Mouse (Mus musculus): Measurements from ENCODE around the gene Mrpl58. TPM values are rescaled to one million over a fixed set of nuclear protein-coding genes. Genes with fewer than 3 reads are reported as not detected.

Gene Mrpl58
- 173 and 184 TPM in 2 replicates for polyA plus RNA-seq (2015; fragmentation: Nextera tagmentation; extraction: Ambion mirVana)

DNA sequence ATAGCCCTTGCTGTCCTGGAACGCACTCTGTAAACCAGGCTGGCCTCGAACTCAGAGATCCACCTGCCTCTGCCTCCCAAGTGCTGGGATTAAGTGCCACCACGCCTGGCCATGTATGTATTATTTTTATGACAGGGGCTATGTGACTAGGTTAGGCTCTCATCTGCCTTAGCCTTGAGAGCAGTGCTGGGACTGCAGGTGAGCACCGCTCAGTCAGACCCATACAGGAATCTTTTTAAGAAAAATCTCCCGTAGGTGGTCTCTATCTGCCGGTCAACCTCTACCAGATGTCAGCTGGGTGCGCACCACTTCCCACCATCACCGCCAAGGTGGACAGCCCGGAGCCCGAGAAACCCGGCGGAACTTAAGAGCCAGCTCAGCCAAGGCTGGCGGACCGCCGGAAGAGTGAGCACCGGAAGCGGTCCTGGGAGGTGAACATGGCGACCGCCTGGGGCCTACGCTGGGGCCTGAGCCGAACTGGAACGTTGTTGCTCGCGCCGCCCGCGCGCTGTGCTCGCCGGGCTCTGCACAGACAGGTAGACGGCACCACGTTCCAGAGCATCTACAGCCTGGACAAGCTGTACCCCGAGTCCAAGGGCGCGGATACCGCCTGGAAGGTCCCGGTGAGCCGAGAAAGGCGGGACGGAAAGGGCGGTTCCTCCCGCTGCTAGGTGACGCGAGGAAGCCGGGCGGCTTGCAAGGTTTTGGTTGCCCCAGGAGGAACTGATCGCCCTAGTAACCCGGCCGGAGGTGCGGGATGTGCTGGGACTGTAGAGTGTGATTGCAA lies at the start of gene Mrpl58:
Mrpl58 (plus strand) TSS at position 415 of the 787 bp plus-strand sequence.
- ATAC-seq (ENCODE audit: extremely low read depth, insufficient number of reproducible peaks, low FRiP score, low TSS enrichment), result peak; percentile 56; the same call in 1 of the 2 replicates
- Histone ChIP-seq H3K27ac (replicated peaks) (peak within 1 kb of the TSS; percentile 74), H3K9me3 (no peaks in the 10 kb centered on the region), H3K9ac (peak within 1 kb of the TSS; percentile 87), H3K27me3 (replicated peaks) (0 out of 2 replicates have a peak, but pooled peaks cover 9% of the 10 kb centered on the region), H3K4me1 (peaks cover 20% of the 10 kb centered on the region), H3K4me3 (peak within 1 kb of the TSS; percentile 65), H3K36me3 (peaks cover 28% of the 10 kb centered on the region), H3K4me2 (peak within 1 kb of the TSS; percentile 92)
- WGBS, result 2% methylated on average over 50 of the region's 50 CpGs

DNA sequence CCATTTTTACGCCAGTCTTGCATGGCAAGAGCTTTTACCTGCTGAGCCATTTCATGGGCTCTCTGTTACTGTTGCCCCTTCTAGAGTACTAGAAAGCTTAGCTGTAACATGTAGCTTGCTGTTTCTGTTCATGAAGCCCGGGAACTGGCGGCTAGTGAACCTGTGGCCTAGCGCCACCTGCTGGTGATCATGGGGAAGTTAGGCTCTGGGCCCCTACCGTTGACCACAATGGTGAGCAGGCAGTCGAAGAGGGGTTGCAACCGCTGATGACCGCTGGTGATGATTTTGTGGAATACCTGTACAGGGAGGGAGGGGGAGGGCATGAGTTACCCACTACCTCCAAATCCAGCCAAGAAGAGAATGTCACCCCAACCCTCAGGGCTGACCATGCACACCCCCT lies 49.4 kb upstream of the Mrpl58 start:
- ATAC-seq (ENCODE audit: extremely low read depth, insufficient number of reproducible peaks, low FRiP score, low TSS enrichment), result no peak
- H3K27me3 ChIP-seq (replicated peaks), result peaks cover 72% of the 10 kb centered on the region
- no peak overlapping the region for H3K4me3 ChIP-seq
- whole genome bisulfite sequencing, result 7% methylated on average over 8 of the region's 8 CpGs
- peaks cover 7% of the 10 kb centered on the region for H3K4me1 ChIP-seq
- H3K27ac ChIP-seq (replicated peaks), result no peak overlapping the region
- H3K36me3 ChIP-seq, result no peaks in the 10 kb centered on the region
- H3K9ac ChIP-seq, result no peak overlapping the region
- no peak overlapping the region for H3K4me2 ChIP-seq
- H3K9me3 ChIP-seq, result no peaks in the 10 kb centered on the region

DNA sequence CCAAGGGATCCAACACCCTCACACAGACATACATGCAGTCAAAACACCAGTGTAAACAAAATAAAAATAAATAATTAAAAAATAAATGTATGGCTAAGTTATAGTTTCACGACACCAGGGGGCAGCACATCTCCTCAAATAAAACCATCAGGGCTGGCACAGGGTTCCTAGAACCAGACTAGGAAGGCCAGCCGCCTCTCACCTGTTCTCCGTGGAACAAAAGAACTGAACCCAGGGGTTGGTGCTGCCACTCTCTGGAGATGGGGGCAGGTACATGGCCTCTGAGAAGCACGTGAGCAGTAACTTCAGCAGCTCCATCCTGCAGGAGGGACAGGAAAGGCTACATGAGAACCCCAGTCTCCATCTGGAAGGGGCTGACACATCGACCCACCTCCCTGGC lies 45.1 kb upstream of the Mrpl58 start:
- Histone ChIP-seq H3K4me2 (no peak overlapping the region), H3K4me1 (peaks cover 12% of the 10 kb centered on the region), H3K36me3 (no peaks in the 10 kb centered on the region), H3K4me3 (no peak overlapping the region), H3K27me3 (replicated peaks) (peaks cover 37% of the 10 kb centered on the region), H3K27ac (replicated peaks) (no peak overlapping the region), H3K9ac (no peak overlapping the region), H3K9me3 (no peaks in the 10 kb centered on the region)
- no peak for ATAC-seq (ENCODE audit: extremely low read depth, insufficient number of reproducible peaks, low FRiP score, low TSS enrichment)
- 15% methylated on average over 5 of the region's 5 CpGs for WGBS

DNA sequence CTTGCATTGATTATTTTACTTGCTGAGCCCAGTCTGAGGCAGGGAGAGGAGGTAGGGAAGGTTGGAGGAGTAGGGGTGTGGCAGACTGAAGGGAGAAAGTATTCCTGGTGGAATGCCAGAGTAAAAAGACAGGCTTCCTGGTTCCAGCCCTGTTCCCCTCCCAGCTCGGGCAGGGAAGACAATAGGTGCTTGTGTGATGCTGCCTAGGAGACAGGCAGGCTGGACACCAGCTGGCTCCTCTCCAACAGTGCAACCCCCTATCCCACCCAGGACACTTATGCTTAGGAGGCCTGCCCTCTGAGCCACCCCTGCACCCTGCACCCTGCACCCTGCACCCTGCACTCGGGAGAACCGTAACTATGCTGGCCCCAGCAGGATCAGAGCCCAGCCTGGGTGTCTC lies 44.3 kb upstream of the Mrpl58 start:
- H3K27me3 ChIP-seq (replicated peaks), result peaks cover 44% of the 10 kb centered on the region
- H3K27ac ChIP-seq (replicated peaks), result peak overlapping the region; percentile 51; the same call in 1 of the 2 replicates
- no peak overlapping the region for H3K4me3 ChIP-seq
- H3K36me3 ChIP-seq, result no peaks in the 10 kb centered on the region
- WGBS, result 38% methylated on average over 3 of the region's 3 CpGs
- H3K9ac ChIP-seq, result no peak overlapping the region
- no peaks in the 10 kb centered on the region for H3K9me3 ChIP-seq
- no peak overlapping the region for H3K4me2 ChIP-seq
- ATAC-seq (ENCODE audit: extremely low read depth, insufficient number of reproducible peaks, low FRiP score, low TSS enrichment), result no peak
- peaks cover 12% of the 10 kb centered on the region for H3K4me1 ChIP-seq

DNA sequence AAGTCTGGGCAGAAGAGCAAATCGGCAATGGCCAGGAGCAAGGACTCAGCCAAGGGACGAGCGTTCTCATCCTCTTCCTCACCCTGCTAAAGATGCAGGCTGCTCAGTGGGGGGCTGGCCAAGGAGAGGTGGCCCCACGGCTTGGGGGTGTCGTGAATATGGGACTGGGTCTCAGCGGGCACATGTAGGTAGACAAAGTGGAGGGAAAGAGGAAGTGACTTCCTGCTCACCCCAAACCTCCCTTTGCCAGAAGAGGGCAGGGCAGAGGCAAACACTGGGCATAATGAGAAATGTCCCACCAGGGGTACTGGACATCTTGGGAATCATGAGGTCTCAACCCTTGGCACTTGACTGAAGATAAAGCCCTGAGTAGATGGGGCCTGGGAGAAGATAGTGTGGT lies 43.8 kb upstream of the Mrpl58 start:
- H3K27ac ChIP-seq (replicated peaks), result peak overlapping the region; percentile 51; the same call in 1 of the 2 replicates
- peaks cover 43% of the 10 kb centered on the region for H3K27me3 ChIP-seq (replicated peaks)
- H3K4me3 ChIP-seq, result no peak overlapping the region
- no peaks in the 10 kb centered on the region for H3K9me3 ChIP-seq
- WGBS, result 63% methylated on average over 6 of the region's 6 CpGs
- H3K4me2 ChIP-seq, result no peak overlapping the region
- H3K36me3 ChIP-seq, result no peaks in the 10 kb centered on the region
- peaks cover 12% of the 10 kb centered on the region for H3K4me1 ChIP-seq
- ATAC-seq (ENCODE audit: extremely low read depth, insufficient number of reproducible peaks, low FRiP score, low TSS enrichment), result no peak
- no peak overlapping the region for H3K9ac ChIP-seq

DNA sequence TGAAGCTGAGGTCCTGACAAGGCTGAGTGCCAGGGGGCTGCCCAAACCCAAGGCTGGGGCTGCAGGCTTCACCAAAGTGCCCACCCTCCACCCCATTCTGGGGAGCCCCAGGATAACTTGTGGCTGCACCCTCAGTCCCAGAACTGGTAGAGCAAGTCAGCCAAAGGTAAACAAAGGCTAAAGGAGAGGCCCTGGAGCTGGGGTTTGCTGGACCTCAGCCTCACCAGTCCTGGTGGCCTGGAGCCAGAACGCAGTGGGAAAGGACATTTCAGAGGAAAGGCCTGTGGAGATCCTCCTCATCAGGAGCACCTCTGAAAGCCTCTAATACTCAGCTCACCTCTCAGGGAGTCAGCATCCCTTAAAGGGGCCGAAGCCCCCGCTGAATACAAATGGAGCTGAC lies 39.4 kb upstream of the Mrpl58 start:
- ATAC-seq (ENCODE audit: extremely low read depth, insufficient number of reproducible peaks, low FRiP score, low TSS enrichment), result no peak
- Histone ChIP-seq H3K27me3 (replicated peaks) (peaks cover 56% of the 10 kb centered on the region), H3K4me2 (no peak overlapping the region), H3K36me3 (no peaks in the 10 kb centered on the region), H3K9ac (no peak overlapping the region), H3K4me3 (no peak overlapping the region), H3K9me3 (no peaks in the 10 kb centered on the region), H3K27ac (replicated peaks) (no peak overlapping the region), H3K4me1 (peaks cover 30% of the 10 kb centered on the region)
- WGBS, result 78% methylated on average over 3 of the region's 3 CpGs

DNA sequence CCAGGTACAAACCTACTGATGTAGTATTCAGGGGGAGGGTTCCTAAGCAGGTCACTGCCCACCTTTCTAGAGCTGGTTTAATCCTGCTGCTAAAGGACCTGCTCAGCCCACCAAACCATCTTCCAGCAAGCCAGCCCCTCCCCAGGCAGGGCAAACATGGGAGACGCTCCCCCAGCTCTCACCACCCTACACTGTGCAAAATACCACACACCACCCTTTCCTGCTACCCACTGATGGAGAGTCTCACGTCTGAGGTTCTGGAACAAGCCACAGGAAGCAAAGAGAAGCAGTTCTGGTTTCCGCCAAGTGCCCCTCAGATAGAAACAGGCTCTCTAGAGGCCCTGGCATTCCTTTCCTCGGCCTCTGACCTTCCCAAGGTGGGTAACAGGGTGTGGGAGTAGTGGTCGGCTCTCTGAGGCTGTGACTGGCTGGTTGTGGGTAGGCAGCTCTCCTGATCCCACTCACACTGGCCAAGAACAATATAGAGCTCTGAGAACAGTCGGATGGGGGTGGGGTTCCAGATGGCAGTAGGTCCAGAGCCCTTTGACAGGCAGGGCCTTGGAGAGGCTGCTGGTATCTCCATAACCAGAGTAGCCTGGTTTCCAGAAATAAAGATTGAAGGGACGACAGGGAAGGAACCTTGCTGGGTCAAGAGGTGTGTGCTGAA lies 37.4 kb upstream of the Mrpl58 start:
- H3K27ac ChIP-seq (replicated peaks), result peak overlapping the region; percentile 28; the same call in 1 of the 2 replicates
- H3K27me3 ChIP-seq (replicated peaks), result peaks cover 76% of the 10 kb centered on the region
- ATAC-seq (ENCODE audit: extremely low read depth, insufficient number of reproducible peaks, low FRiP score, low TSS enrichment), result no peak

DNA sequence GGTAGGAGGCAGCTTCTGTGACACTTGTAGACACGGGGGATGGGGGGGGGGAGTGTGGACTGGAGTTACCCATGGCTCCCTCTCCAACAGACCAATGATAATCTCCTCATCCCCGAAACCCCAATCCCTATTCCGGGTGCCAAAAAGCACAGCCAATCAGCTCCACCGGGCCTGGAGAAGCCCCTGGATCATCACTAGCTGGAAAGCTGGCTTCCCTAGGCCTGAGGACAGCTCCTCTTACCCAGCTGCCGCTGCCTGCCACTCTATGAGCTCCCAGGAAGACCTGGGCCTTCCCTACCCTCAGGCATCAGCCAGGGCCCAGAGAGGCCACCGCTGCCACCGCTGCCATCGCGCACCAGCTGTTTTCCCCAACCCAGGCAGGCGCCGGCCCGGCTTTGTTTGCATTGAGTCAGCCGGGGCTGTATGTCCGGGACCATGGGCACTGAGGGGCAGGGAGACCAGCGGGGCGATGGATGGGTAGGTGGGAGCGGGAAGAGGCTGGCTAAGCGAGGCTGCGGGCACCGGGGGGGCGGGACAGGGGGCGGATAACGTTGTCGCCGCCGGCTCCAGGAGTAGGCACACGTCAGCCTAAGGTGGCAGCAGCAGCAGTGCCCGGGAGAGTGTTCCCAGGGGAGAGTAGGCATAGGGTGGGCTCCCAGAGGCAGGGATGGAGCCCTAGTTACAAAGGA lies 36.7 kb upstream of the Mrpl58 start:
- H3K9ac ChIP-seq, result peak overlapping the region; percentile 83
- peaks cover 82% of the 10 kb centered on the region for H3K27me3 ChIP-seq (replicated peaks)
- no peaks in the 10 kb centered on the region for H3K36me3 ChIP-seq
- no peaks in the 10 kb centered on the region for H3K9me3 ChIP-seq
- peaks cover 25% of the 10 kb centered on the region for H3K4me1 ChIP-seq
- no peak for ATAC-seq (ENCODE audit: extremely low read depth, insufficient number of reproducible peaks, low FRiP score, low TSS enrichment)
- H3K4me3 ChIP-seq, result peak overlapping the region; percentile 63
- 3% methylated on average over 27 of the region's 28 CpGs for WGBS
- H3K4me2 ChIP-seq, result peak overlapping the region; percentile 95
- H3K27ac ChIP-seq (replicated peaks), result 0 out of 2 replicates have a peak overlapping the region, but pooled peaks have one; percentile 28

More for the DNA sequence above, 37.4 kb upstream of the Mrpl58 start:
- peak overlapping the region; percentile 40; the same call in 1 of the 2 replicates for H3K9ac ChIP-seq
- peak overlapping the region; percentile 63 for H3K4me3 ChIP-seq
- no peaks in the 10 kb centered on the region for H3K36me3 ChIP-seq
- no peaks in the 10 kb centered on the region for H3K9me3 ChIP-seq
- H3K4me2 ChIP-seq, result peak overlapping the region; percentile 95
- WGBS, result 35% methylated on average over 7 of the region's 7 CpGs
- H3K4me1 ChIP-seq, result peaks cover 25% of the 10 kb centered on the region

DNA sequence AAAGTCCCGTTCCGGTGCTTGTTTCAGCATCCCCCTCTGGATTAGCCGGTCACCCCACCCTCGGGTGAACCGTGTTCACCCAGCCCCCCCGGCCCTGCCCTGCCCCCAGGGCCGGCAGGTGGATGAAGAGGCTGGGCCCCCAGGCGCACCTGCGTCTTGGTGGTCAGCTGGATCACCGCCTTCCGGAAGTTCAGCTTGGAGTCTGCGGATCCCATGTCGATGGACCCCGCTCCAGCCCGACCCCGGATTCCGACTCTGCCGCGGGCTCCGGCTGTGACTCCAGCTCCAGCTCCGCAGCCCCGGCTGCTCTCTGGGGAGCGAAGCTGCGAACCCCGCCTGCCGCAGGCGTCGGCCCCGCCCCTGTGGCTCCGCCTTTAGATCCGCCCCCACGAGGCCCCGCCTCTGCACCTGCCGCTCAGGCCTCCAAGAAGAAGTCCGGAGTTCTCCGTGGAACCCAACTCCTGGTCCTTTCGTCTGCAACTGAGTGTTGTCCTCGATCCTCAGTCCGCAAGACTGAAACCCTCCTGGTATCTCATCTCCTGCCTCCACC lies 36.1 kb upstream of the Mrpl58 start, which contains the start of gene Hid1:
Hid1 (minus strand) TSS at position 362 of the 550 bp plus-strand sequence.
- H3K4me3 ChIP-seq, result peak within 1 kb of the TSS; percentile 63
- no peaks in the 10 kb centered on the region for H3K9me3 ChIP-seq
- peaks cover 86% of the 10 kb centered on the region for H3K27me3 ChIP-seq (replicated peaks)
- under 1% methylated on average over 39 of the region's 39 CpGs for WGBS
- ATAC-seq (ENCODE audit: extremely low read depth, insufficient number of reproducible peaks, low FRiP score, low TSS enrichment), result peak; percentile 64
- peak within 1 kb of the TSS; percentile 83 for H3K9ac ChIP-seq
- no peaks in the 10 kb centered on the region for H3K36me3 ChIP-seq
- H3K4me1 ChIP-seq, result peaks cover 25% of the 10 kb centered on the region
- 0 out of 2 replicates have a peak within 1 kb of the TSS, but pooled peaks have one; percentile 28 for H3K27ac ChIP-seq (replicated peaks)
- peak within 1 kb of the TSS; percentile 95 for H3K4me2 ChIP-seq

DNA sequence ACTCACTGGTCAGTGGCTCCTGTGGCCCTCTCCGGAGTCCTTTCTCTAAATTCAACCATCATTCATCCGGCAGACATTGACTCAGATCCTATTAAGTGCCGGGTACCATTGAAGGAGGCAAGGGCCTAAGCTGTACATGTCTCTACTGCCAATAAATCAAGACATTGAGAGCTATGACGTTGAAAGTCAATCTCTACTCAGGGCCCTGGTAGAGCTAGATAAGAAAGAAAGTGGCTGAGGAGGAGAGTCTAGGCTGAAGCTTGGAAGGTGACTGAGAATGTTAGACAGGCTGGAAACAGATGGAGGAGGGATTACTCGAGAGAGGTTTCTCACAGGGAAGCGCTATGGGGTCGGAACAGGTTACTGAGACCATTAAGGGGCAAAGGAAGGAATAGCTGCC lies 33.2 kb upstream of the Mrpl58 start:
- Histone ChIP-seq H3K27ac (replicated peaks) (no peak overlapping the region), H3K9me3 (no peaks in the 10 kb centered on the region), H3K4me1 (peaks cover 37% of the 10 kb centered on the region), H3K4me3 (no peak overlapping the region), H3K4me2 (no peak overlapping the region), H3K9ac (no peak overlapping the region), H3K36me3 (no peaks in the 10 kb centered on the region), H3K27me3 (replicated peaks) (peaks cover 94% of the 10 kb centered on the region)
- ATAC-seq (ENCODE audit: extremely low read depth, insufficient number of reproducible peaks, low FRiP score, low TSS enrichment), result no peak
- 47% methylated on average over 7 of the region's 7 CpGs for WGBS

DNA sequence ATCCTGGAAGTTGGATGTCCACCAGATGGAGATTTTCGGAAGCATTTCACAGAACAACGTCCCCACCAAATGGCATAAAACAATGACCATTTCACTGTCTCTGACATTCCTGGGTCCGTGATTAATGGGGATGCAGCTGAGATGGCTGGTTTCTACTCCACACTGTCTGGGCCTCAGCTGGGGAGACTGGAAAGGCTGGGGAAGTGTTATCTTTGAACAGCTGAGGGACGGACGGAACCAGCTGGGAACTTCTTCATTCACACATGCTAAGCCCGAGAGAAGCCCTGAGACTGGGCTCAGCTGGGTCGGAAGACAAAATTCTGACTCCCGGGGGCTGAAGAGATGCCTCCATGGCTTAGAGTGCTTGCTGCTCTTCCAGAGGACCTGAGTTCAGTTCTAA lies 32.2 kb upstream of the Mrpl58 start:
- no peaks in the 10 kb centered on the region for H3K9me3 ChIP-seq
- H3K36me3 ChIP-seq, result no peaks in the 10 kb centered on the region
- WGBS, result 45% methylated on average over 8 of the region's 8 CpGs
- no peak overlapping the region for H3K4me2 ChIP-seq
- peaks cover 31% of the 10 kb centered on the region for H3K4me1 ChIP-seq
- H3K9ac ChIP-seq, result no peak overlapping the region
- no peak for ATAC-seq (ENCODE audit: extremely low read depth, insufficient number of reproducible peaks, low FRiP score, low TSS enrichment)
- no peak overlapping the region for H3K27ac ChIP-seq (replicated peaks)
- peaks cover 93% of the 10 kb centered on the region for H3K27me3 ChIP-seq (replicated peaks)
- no peak overlapping the region for H3K4me3 ChIP-seq
